Comparison of ENCODE assay signal across 28 mouse cellular contexts in the genomic region with DNA sequence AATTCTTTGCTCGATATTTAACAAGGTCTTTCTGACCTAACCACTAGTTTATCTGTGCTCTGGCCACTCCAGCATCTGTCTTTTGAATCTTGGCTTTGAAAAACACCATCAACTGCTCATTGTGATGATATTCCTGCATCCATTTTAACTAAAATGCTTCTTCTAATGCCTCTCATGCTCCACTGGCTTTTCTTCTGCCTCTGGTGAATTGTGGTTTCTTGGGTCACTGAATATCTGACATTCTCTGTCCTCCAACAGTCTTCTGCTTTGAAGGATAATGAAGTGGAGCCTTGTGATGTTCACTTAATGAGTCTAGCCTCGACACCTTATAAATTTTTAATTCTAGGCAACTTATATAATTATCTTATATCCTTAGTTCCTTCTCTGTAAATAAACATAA.
"Had no signal": no experiment of that assay in that cellular context is flagged by ENCODE, and none has a peak within 500 bp of the region (broad histone marks: within the 10 kb centered on the region; RNA-seq: fewer than 3 reads in every experiment).

No protein-coding gene starts in this region.

- H3K4me2 ChIP-seq: heart, embryonic 12.5 days; hindbrain, embryonic 12.5 days; hindbrain, embryonic 14.5 days; intestine, embryonic 15.5 days; kidney, embryonic 15.5 days; limb, embryonic 12.5 days; liver, embryonic 11.5 days; liver, embryonic 13.5 days had no signal

- H3K9ac ChIP-seq: heart, embryonic 12.5 days; hindbrain, embryonic 12.5 days; hindbrain, embryonic 14.5 days; intestine, embryonic 15.5 days; kidney, embryonic 15.5 days; limb, embryonic 12.5 days; liver, embryonic 13.5 days had no signal

- DNase-seq: gastrocnemius, adult 2 months; gastrocnemius, postnatal 10 days; gastrocnemius, postnatal 25 days; heart, adult 18-20 months; heart, postnatal 10 days; heart, postnatal 4 days; kidney, adult 2 months; kidney, adult 9 months; kidney, postnatal 10 days; kidney, postnatal 25 days; kidney, postnatal 4 days; liver; liver, embryonic 13.5 days had no signal

- H3K4me3 ChIP-seq: gastrocnemius, adult 2 months; heart, embryonic 10.5 days; heart, embryonic 12.5 days; hindbrain, embryonic 10.5 days; hindbrain, embryonic 12.5 days; intestine, embryonic 15.5 days; kidney, embryonic 15.5 days; layer of hippocampus, adult 2 months; left cerebral cortex, adult 2 months; limb, embryonic 10.5 days; limb, embryonic 12.5 days; liver, embryonic 13.5 days had no signal

- H3K36me3 ChIP-seq: heart, embryonic 10.5 days; heart, embryonic 12.5 days; hindbrain, embryonic 10.5 days; hindbrain, embryonic 12.5 days; intestine, embryonic 15.5 days; kidney, embryonic 15.5 days; limb, embryonic 10.5 days; limb, embryonic 12.5 days; liver, embryonic 13.5 days had no signal

- H3K27ac ChIP-seq: gastrocnemius, adult 2 months; heart, embryonic 10.5 days; hindbrain, embryonic 10.5 days; hindbrain, embryonic 12.5 days; hindbrain, embryonic 14.5 days; intestine, embryonic 15.5 days; kidney, embryonic 15.5 days; layer of hippocampus, adult 2 months; left cerebral cortex, adult 2 months; limb, embryonic 10.5 days; limb, embryonic 12.5 days; liver, embryonic 13.5 days had no signal

- ATAC-seq: hindbrain, embryonic 16.5 days; inflammation-experienced regulatory T-cells, adult 6 months; intestine, embryonic 15.5 days; intestine, postnatal 0 days had no signal

- H3K9me3 ChIP-seq: heart, embryonic 10.5 days; heart, embryonic 12.5 days; hindbrain, embryonic 10.5 days; hindbrain, embryonic 12.5 days; intestine, embryonic 15.5 days; kidney, embryonic 15.5 days; limb, embryonic 10.5 days; limb, embryonic 12.5 days; liver, embryonic 13.5 days had no signal

- H3K4me1 ChIP-seq: heart, embryonic 10.5 days; heart, embryonic 12.5 days; hindbrain, embryonic 10.5 days; hindbrain, embryonic 12.5 days; intestine, embryonic 15.5 days; kidney, embryonic 15.5 days; liver, embryonic 13.5 days had no signal

- H3K27me3 ChIP-seq: heart, embryonic 12.5 days; hindbrain, embryonic 12.5 days; intestine, embryonic 15.5 days; limb, embryonic 12.5 days; liver, embryonic 13.5 days had no signal
